Mouse (Mus musculus): ENCODE results near the gene Ubxn7. TPM values are rescaled to one million over a fixed set of nuclear protein-coding genes. Genes with fewer than 3 reads are reported as not detected.

The Ubxn7 gene
- total RNA-seq, 2 experiments from 2014 or later, result 52.5 to 55.7 TPM

DNA sequence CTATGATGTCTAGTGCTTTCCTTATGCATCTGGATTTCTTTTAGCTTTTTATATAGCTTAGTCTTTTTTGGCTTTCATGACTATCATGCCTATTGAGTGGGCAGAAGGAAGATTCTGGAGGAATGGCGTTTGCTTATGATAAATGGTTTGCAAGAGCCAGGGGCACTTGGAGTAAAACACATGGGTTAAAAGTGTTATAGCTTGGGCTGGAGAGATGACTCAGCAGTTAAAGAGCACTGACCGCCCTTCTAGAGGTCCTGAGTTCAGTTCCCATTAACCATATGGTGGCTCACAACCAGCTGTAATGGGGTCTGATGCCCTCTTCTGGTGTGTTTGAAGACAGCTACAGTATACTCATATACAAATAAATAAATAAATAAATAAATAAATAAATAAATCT is 31.5 kb downstream of the Ubxn7 start:
- intact Hi-C loops (cut with DNase I), result no loop called here
- no peak for DNase-seq (ENCODE audit: low spot score in 2 of 2)

DNA sequence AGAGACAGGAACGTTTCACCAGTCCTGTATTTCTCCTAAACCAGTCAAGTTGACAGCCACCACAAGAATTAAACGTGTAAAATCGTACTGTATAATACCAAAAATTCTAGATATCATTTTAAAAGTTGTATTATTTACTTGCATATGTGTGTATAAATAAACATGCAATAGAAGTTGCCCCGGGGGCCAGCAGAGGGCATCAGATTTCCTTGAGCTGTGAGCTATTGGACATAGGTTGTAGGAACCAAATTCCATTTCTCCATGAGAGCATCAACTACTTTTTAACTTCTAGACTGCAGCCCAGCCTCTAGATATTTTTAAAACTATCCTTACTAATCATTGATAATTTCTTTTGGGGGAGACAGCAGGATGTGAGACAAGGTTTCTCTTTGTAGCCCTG is 39.3 kb downstream of the Ubxn7 start:
- intact Hi-C loops (cut with DNase I), result no loop called here
- peak; percentile 7 to 42 for DNase-seq (ENCODE audit: low spot score in 2 of 2)

DNA sequence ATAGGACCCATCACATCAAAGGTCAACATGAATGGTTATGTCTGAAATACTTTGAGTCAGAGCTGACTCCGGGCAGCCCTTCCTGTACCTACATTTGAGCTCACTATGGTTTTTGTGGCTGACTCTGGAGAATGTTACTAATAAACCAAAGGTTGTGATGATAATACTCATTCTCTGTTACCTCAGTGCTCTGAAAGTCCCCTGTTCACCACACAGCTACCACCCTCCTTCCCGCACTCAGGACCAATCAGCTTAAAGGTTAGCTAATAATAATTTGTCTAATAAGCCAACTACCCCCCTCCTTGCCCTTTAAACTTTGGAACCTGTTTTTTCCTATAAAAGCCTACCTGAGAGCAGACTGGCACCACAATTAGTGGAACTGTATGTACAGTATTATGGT is 47.5 kb downstream of the Ubxn7 start:
- intact Hi-C loops (cut with DNase I), result no loop called here
- no peak for DNase-seq (ENCODE audit: low spot score in 2 of 2)

DNA sequence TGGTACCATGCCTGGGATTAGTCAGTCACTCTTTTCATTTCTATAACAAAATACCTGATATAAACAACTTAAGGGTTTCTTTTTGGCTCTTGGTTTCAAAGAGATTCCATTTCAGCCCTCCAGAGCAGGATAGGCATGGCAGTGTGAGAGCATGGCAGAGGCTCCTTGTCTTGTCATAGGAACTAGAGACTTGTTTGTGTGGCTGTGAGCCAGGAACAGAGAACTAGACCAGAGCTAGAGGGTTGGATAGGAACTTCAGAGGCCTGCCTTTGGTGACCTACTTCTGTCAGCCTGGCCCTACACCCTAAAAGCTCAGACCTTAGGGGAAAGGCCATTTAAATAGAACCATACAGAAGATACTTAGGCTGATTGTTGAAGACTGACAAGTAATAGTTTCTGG is 50.8 kb downstream of the Ubxn7 start:
- no peak for DNase-seq (ENCODE audit: low spot score in 2 of 2)

GRCm38 (mm10) chr16:32384885-32385284 is 52.8 kb downstream of the Ubxn7 start:
- no peak for DNase-seq (ENCODE audit: low spot score in 2 of 2)
- intact Hi-C loops (cut with DNase I), result no loop called here

More for the DNA sequence above, 50.8 kb downstream of the Ubxn7 start:
- intact Hi-C loops (cut with DNase I), result no loop called here

GRCm38 (mm10) chr16:32386826-32387225 is 54.8 kb downstream of the Ubxn7 start:
- DNase-seq (ENCODE audit: low spot score in 2 of 2), result peak in 1 of 2 experiments; percentile 4
- intact Hi-C loops (cut with DNase I), result no loop called here

DNA sequence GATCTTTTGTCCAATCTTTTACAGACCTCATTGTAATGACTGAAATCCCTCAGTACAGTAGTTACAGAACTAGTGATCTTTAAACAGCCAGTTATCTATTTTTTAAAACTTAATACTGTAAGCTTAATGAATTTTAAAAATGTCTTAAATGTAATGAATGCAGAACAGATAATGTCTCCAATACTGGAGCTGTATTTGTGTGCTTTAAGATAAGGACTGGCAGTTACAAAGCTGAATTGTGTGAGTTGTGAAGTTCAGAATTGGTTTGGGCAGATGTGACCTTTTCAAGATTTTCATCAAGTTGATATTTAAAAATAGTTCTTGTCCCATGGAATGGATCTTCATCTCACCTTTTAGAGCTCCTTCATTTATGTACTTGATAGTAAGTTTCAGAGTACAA is 57.0 kb downstream of the Ubxn7 start:
- intact Hi-C loops (cut with DNase I), result no loop called here
- no peak for DNase-seq (ENCODE audit: low spot score in 2 of 2)

- DNase-seq (ENCODE audit: low spot score in 2 of 2), result no peak
- intact Hi-C loops (cut with DNase I), result no loop called here
Measured at GRCm38 (mm10) chr16:32389841-32390240, 57.8 kb downstream of the Ubxn7 start.

GRCm38 (mm10) chr16:32390882-32391281 is 58.8 kb downstream of the Ubxn7 start:
- DNase-seq (ENCODE audit: low spot score in 2 of 2), result no peak
- intact Hi-C loops (cut with DNase I), result no loop called here

GRCm38 (mm10) chr16:32395679-32396540 is 63.9 kb downstream of the Ubxn7 start:
- no peak for DNase-seq (ENCODE audit: low spot score in 2 of 2)
- intact Hi-C loops (cut with DNase I), result no loop called here

- intact Hi-C loops (cut with DNase I), result no loop called here
- DNase-seq (ENCODE audit: low spot score in 2 of 2), result no peak
Measured at GRCm38 (mm10) chr16:32396541-32396835, 64.4 kb downstream of the Ubxn7 start.

DNA sequence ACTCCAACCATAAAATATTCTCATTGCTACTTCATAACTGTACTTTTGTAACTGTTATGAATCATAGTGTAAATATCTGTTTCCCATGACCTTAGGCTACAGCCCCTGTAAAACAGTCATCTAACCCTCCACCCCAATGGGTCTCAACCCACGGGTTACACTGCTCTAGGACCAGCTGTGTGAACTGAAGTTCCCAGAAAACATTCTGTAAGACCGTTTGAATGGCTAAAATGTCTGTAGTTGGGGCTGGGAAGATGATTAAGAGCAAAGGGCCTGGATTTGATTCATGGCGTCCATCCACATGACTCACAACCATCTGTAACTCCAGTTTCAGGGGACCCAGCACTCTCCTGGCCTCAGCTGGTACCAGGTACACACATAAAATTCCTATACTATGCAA is 66.1 kb downstream of the Ubxn7 start:
- DNase-seq (ENCODE audit: low spot score in 2 of 2), result no peak
- intact Hi-C loops (cut with DNase I), result no loop called here

DNA sequence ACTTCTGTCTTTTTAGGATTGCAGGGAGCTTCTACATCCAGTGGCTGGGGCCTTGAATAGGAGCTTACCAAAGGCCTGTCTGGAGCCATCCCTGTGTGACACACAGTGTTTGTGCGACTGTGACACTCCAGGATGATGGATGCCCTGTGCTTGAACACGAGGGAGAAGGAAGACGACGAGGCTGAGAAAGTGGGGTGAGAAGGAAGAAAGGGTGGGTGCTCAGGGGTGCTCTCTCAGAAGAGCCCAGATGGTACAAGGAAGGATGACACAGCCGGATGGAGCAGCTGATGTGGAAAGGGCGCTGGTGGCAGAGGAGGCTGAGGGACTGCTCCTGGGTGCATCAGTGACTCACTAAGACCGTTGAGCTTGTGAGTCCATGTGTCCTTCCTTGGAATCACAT is 68.2 kb downstream of the Ubxn7 start, which contains the start of gene Tm4sf19:
Gene Tm4sf19 (plus strand): TSS at position 240 of the 400 bp plus-strand sequence.
- DNase-seq (ENCODE audit: low spot score in 2 of 2), result no peak
- intact Hi-C loops (cut with DNase I), result no loop called here

DNA sequence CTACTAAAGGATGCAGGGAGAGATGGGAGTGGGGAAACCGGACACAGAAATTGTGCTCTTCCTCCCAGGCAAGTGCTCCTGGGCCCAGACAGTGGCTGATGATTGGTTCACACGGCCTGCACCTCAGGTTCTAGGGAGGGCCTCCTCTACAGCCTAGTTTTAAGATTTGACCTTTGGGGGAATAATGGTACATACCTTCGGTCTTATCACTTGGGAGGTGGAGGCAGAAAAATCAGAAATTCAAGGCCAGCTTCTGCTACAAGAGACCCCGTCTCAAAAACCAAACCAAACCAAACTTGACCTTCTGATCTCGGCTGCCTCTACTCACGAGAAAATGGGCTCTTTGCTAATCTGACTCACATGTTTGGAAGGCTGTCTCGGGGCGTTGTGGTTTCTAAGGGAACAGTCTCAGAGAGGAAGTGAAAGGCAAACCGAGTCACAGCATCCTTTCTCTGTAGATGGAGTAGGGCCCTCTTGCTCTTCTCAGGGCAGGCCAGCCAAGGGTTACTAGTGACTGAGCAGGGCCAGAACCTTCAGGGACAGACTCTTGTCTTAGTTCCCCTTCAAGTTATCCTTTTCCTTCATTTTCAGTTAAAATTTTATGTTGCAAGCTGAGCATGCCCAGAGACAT is 69.4 kb downstream of the Ubxn7 start:
- DNase-seq (ENCODE audit: low spot score in 2 of 2), result no peak
- intact Hi-C loops (cut with DNase I), result no loop called here

GRCm38 (mm10) chr16:32402818-32403217 is 70.8 kb downstream of the Ubxn7 start:
- intact Hi-C loops (cut with DNase I), result no loop called here
- no peak for DNase-seq (ENCODE audit: low spot score in 2 of 2)

GRCm38 (mm10) chr16:32405716-32406115 is 73.7 kb downstream of the Ubxn7 start:
- intact Hi-C loops (cut with DNase I), result no loop called here

GRCm38 (mm10) chr16:32406671-32407070 is 74.6 kb downstream of the Ubxn7 start:
- intact Hi-C loops (cut with DNase I), result no loop called here
- no peak for DNase-seq (ENCODE audit: low spot score in 2 of 2)

More at GRCm38 (mm10) chr16:32405716-32406115, 73.7 kb downstream of the Ubxn7 start:
- DNase-seq (ENCODE audit: low spot score in 2 of 2), result no peak

DNA sequence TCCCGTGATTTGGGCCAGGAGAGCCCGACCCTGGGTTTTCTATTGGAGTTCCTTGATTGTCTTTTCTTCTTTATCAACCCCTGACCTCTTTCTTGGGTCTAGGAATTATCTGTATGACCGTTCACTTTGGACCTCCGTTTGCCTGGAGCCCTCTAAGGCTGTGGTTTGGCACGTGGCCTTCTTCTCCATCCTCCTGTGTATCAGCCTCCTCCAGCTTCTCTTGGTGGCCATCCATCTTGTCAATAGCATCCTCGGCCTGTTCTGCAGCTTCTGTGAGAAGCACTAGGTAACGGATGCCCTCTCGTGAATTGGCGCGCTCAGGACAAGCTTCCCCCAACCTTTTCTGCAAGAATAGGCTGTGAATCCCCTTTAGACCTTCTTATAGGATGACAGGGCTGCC is 75.7 kb downstream of the Ubxn7 start:
- intact Hi-C loops (cut with DNase I), result no loop called here
- DNase-seq (ENCODE audit: low spot score in 2 of 2), result no peak

DNA sequence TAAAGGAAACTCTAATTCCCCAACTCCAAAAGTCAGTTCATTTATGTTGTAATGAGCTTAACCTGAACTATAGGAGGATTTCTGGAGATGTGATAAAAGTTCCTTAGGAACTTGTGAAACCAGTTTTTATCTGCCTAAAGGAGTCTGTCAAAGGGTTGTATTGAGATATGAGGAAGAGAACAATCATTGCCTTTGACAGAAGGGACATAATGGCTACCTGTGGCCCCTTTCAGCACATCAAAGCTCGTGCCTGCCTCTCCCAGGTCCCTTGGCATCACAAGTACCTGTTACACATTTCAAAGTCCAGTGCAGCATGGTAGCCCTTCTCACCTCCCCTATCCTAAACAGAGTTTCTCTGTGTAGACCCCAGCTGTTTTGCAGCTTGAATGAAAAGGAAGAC is 85.4 kb downstream of the Ubxn7 start:
- intact Hi-C loops (cut with DNase I), result no loop called here
- no peak for DNase-seq (ENCODE audit: low spot score in 2 of 2)

- peak; percentile 94 to 97 for DNase-seq (ENCODE audit: low spot score in 2 of 2)
- intact Hi-C loops (cut with DNase I), result no loop called here
Measured at GRCm38 (mm10) chr16:32419517-32420483, 87.7 kb downstream of the Ubxn7 start, which contains the start of gene Tctex1d2. Gene Tctex1d2 (plus strand): TSS chr16:32419702.

Measured in left cerebral cortex, postnatal 14 days (tissue).